In the genomic region with DNA sequence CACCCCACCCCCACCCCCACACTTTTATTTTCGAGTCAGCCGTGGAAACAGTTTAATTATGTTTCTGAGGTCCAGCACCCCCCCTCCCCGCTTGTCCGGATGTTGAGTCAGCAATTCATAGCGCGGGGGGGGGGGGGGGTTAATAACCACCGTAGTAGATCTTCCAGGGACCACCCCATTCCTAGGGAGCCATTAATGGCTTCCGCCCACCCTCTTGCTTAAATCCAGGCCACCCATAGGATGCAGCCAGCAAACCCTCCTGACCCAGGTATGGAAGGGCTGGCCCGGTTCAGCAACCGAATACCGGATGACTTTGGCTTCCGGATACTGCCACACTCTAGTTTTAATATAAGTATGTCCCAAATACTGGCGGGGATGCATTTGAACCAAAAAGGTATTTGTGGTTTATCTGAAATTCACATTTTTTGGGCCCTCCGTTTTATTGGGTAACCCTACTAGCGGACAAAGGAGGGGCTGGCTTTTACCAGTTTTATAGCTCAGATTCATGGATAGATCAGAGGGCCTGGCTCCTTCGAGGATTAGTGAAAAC, we compare ENCODE assay signal across 8 mouse cellular contexts.
DNase-seq lines count a peak whose midpoint lies in the region; ATAC-seq lines count a peak whose summit lies in the region.

No protein-coding gene starts in this region.

- H3K36me3 ChIP-seq in embryonic facial prominence, embryonic 14.5 days (ENCODE audit: control insufficient read depth, insufficient read depth, low read length) = no peaks in the 10 kb centered on the region
- H3K36me3 ChIP-seq in intestine, embryonic 16.5 days (ENCODE audit: control insufficient read depth, insufficient read depth, low read length) = no peaks in the 10 kb centered on the region

- peaks cover 9% of the 10 kb centered on the region for H3K27me3 ChIP-seq in embryonic facial prominence, embryonic 14.5 days (replicated peaks; ENCODE audit: control insufficient read depth, insufficient read depth, low read length)
- no peaks in the 10 kb centered on the region for H3K27me3 ChIP-seq in intestine, embryonic 16.5 days (replicated peaks; ENCODE audit: control insufficient read depth, insufficient read depth, low read length)

- peaks cover 36% of the 10 kb centered on the region for H3K4me1 ChIP-seq in embryonic facial prominence, embryonic 14.5 days (ENCODE audit: control insufficient read depth, insufficient read depth, low read length)
- peaks cover 5% of the 10 kb centered on the region; the same call in 1 of the 2 replicates for H3K4me1 ChIP-seq in intestine, embryonic 16.5 days (ENCODE audit: control insufficient read depth, insufficient read depth, low read length)

- intact Hi-C loops in left cerebral cortex, postnatal 36 days (cut with DNase I) = no loop called here

- H3K4me2 ChIP-seq in embryonic facial prominence, embryonic 14.5 days (ENCODE audit: low read depth, low read length) = peak overlapping the region; percentile 54
- peak overlapping the region; percentile 59 for H3K4me2 ChIP-seq in intestine, embryonic 16.5 days (ENCODE audit: low read depth, low read length)

- H3K4me3 ChIP-seq in embryonic facial prominence, embryonic 14.5 days (ENCODE audit: low read depth, low read length) = peak overlapping the region; percentile 18; the same call in 1 of the 2 replicates
- H3K4me3 ChIP-seq in intestine, embryonic 16.5 days (ENCODE audit: low read length) = peak overlapping the region; percentile 40

- no peaks in the 10 kb centered on the region for H3K9me3 ChIP-seq in embryonic facial prominence, embryonic 14.5 days (ENCODE audit: control insufficient read depth, low read length)
- H3K9me3 ChIP-seq in intestine, embryonic 16.5 days (ENCODE audit: control insufficient read depth, low read length) = no peaks in the 10 kb centered on the region

- DNase-seq in kidney, postnatal 10 days = peak; percentile 22
- DNase-seq in kidney, adult 8-10 months = no peak
- no peak for DNase-seq in embryonic facial prominence, embryonic 14.5 days (ENCODE audit: low spot score)
- DNase-seq in naive thymus-derived CD4-positive, alpha-beta T cell, adult 2 months (ENCODE audit: low read depth) = peak; percentile 34
- DNase-seq in embryo, embryonic 9.5 days (ENCODE audit: extremely low spot score) = no peak
- no peak for DNase-seq in retina, postnatal 1 day
- DNase-seq in left cerebral cortex, postnatal 36 days (ENCODE audit: low spot score in 2 of 2) = no peak

- peak overlapping the region; percentile 44; the same call in 1 of the 2 replicates for H3K27ac ChIP-seq in embryonic facial prominence, embryonic 14.5 days (replicated peaks; ENCODE audit: low read depth, low read length)
- no peak overlapping the region for H3K27ac ChIP-seq in intestine, embryonic 16.5 days (ENCODE audit: low read length)

- no peak for ATAC-seq in embryonic facial prominence, embryonic 14.5 days (ENCODE audit: low read depth)
- peak; percentile 24 for ATAC-seq in intestine, embryonic 16.5 days

- 37% methylated on average over 15 of the region's 16 CpGs for WGBS in embryonic facial prominence, embryonic 14.5 days
- WGBS in intestine, embryonic 16.5 days = 37% methylated on average over 14 of the region's 16 CpGs

- peak overlapping the region; percentile 43; the same call in 1 of the 2 replicates for H3K9ac ChIP-seq in embryonic facial prominence, embryonic 14.5 days (ENCODE audit: low read depth, low read length)
- H3K9ac ChIP-seq in intestine, embryonic 16.5 days (ENCODE audit: low read depth, low read length) = 0 out of 2 replicates have a peak overlapping the region, but pooled peaks have one; percentile 49

Comparison
In these comparisons a context has a peak if more than half of its experiments do, and no peak if none do; other contexts are left out.
1. DNase-seq: peak in kidney, postnatal 10 days (single experiment) and naive thymus-derived CD4-positive, alpha-beta T cell, adult 2 months (single experiment); none in kidney, adult 8-10 months (0 of 2), embryonic facial prominence, embryonic 14.5 days (single experiment), embryo, embryonic 9.5 days (single experiment), retina, postnatal 1 day (single experiment) and left cerebral cortex, postnatal 36 days (0 of 2).